Mouse (Mus musculus) bone marrow macrophage, adult 2 months (primary cell): ENCODE data around the gene Taok1. TPM values are rescaled to one million over a fixed set of nuclear protein-coding genes. Genes with fewer than 3 reads are reported as not detected.

Source experiments
- H3K27ac ChIP-seq: 2 replicates; pipeline ENCODE4 v1.5.1; 2012; ENCODE audit warnings: low read depth, low read length; ENCODE audit not compliant: insufficient read depth
- H3K4me1 ChIP-seq: 2 replicates; pipeline ENCODE4 v1.6.1; 2012; ENCODE audit warnings: low read length; ENCODE audit not compliant: control insufficient read depth, insufficient read depth
- H3K4me3 ChIP-seq: 2 replicates; pipeline ENCODE4 v1.5.1; 2012; ENCODE audit warnings: mild to moderate bottlenecking, low read length, moderate library complexity; ENCODE audit not compliant: insufficient read depth
- CTCF ChIP-seq: IDR thresholded peaks from 2 replicates; pipeline ENCODE4 v1.5.1; 2012; ENCODE audit warnings: low read depth, mild to moderate bottlenecking, low read length, moderate library complexity
- POLR2A ChIP-seq: IDR thresholded peaks from 2 replicates; pipeline ENCODE4 v1.6.1; 2012; ENCODE audit warnings: mild to moderate bottlenecking, low read depth, low read length, borderline replicate concordance
- polyA plus RNA-seq: library from polyadenylated mRNA; stranded (reverse); fragments of >200 nt; gene quantifications from 2 replicates; pipeline ENCODE4 v1.2.4, GENCODE M21; 2012; ENCODE audit not compliant: missing spikeins, insufficient read depth, insufficient read length

The Taok1 gene
- polyA plus RNA-seq, 1 experiment = 40.3 TPM

GRCm38 (mm10) chr11:77500361-77501325 lies 107.0 kb downstream of the Taok1 start:
- no peak overlapping the region for H3K4me3 ChIP-seq
- H3K27ac ChIP-seq = no peak overlapping the region
- peaks cover 24% of the 10 kb centered on the region for H3K4me1 ChIP-seq
- TF ChIP-seq POLR2A (no peak), CTCF (no peak)

DNA sequence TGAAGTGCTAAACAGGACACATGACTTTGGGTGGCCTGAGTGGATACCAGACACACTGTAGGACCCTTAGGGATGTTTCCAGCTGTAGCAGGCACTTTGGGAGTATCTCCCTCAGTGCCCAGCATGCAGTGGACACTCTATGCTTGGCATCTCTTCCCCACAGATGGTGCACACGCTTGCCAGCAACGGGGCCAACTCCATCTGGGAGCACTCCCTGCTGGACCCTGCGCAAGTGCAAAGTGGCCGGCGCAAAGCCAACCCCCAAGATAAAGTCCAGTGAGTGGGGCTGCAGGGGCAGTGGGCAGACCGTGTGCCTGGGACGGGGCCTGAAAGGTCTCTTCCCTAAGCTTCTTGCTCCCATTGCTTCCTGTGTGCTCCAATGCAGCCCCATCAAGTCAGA lies 108.3 kb downstream of the Taok1 start:
- no peak overlapping the region for H3K27ac ChIP-seq
- H3K4me1 ChIP-seq = peaks cover 35% of the 10 kb centered on the region
- TF ChIP-seq CTCF = no peak
- TF ChIP-seq POLR2A = no peak
- H3K4me3 ChIP-seq = no peak overlapping the region

DNA sequence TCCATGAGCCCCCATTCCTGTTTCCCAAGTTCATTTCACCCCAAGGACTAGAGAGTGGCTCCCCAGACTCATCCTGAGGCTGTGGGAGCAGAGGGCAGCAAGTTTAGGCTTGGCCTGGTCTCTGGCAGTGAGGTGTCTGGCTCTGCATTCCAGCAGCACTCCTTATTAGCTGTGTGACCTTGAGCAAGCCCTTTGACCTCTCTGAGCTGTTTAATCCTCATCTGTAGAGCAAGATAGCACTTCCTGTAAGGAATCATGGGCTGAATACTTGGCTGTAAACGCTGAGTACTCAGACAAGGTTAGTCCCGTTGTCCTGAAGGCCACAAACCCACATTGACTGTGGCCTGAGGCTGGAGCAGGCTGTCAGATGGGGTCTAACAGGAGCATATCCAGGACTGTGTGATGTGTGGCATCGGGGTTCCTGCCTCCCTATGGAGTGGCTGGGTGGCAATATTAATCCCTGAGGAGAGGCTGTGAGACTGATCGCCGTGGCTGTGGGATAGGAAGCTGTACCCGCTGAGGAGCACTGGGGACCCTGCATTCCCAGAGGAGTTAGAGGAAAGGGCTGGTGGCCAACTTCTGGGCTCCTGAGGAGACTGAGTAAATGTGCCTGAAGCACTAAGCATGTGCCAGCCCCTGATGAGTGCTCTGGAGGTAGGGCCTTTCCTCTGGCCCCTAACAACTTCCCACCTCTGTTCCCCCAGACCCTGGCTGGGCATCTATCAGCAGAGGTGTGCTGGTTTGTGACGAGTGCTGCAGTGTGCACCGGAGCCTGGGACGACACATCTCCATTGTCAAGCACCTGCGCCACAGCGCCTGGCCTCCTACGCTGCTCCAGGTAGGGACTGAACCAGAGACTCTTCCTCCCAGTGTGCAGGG lies 109.1 kb downstream of the Taok1 start:
- no peak overlapping the region for H3K27ac ChIP-seq
- no peak overlapping the region for H3K4me3 ChIP-seq
- TF ChIP-seq POLR2A = no peak
- peaks cover 35% of the 10 kb centered on the region for H3K4me1 ChIP-seq

DNA sequence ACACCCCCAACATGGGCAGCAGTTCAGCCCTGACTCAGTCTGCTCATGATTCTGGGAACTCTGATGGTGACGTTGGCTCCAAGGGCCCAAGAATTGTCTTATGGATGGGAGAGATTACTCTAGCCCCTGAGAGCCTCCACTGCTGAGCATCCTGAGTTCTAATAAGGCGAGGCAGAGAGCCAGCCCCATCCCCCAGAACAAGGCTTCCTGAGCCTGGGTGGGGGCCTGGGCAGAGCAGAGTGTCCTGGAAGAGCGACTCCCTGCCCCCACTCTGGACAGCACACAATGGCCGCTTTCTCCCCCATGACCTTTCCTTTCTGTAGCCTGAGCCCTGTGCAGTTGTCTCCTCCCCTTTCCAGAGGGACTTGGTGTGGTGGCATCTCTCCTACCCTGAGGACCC lies 109.8 kb downstream of the Taok1 start:
- Histone ChIP-seq H3K4me3 (no peak overlapping the region), H3K4me1 (peaks cover 35% of the 10 kb centered on the region), H3K27ac (no peak overlapping the region)
- TF ChIP-seq CTCF = no peak
- TF ChIP-seq POLR2A = no peak

- Histone ChIP-seq H3K4me1 (peaks cover 35% of the 10 kb centered on the region), H3K4me3 (no peak overlapping the region), H3K27ac (no peak overlapping the region)
- peak; percentile 49 for TF ChIP-seq CTCF
- no peak for TF ChIP-seq POLR2A
Observed at GRCm38 (mm10) chr11:77497341-77497756, 110.3 kb downstream of the Taok1 start.

GRCm38 (mm10) chr11:77495507-77495906 lies 112.1 kb downstream of the Taok1 start:
- H3K27ac ChIP-seq = no peak overlapping the region
- H3K4me1 ChIP-seq = peaks cover 40% of the 10 kb centered on the region
- H3K4me3 ChIP-seq = no peak overlapping the region
- TF ChIP-seq CTCF (no peak), POLR2A (no peak)

GRCm38 (mm10) chr11:77494782-77495181 lies 112.8 kb downstream of the Taok1 start:
- H3K4me3 ChIP-seq = peak overlapping the region; percentile 92
- peaks cover 45% of the 10 kb centered on the region for H3K4me1 ChIP-seq
- TF ChIP-seq POLR2A = no peak
- TF ChIP-seq CTCF = no peak
- no peak overlapping the region for H3K27ac ChIP-seq

DNA sequence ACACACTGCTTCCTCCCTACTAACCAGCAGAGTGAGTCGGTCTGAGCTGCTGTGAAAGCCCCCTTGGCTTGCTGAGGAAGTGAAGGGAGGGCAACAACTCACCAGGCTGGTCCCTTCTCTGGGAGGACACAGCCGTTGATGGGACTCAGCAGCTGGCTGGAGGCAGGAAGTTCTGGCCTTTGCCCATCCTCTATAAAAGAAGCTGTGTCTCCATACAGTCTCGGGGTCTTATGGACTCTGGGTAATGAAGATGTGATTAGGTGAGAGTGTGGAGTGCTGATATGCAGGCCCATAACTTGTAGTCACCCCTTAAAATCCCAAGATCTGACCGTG lies 113.3 kb downstream of the Taok1 start:
- no peak for TF ChIP-seq POLR2A
- no peak for TF ChIP-seq CTCF
- Histone ChIP-seq H3K4me3 (peak overlapping the region; percentile 92), H3K4me1 (peaks cover 45% of the 10 kb centered on the region), H3K27ac (peak overlapping the region; percentile 5)

- peaks cover 45% of the 10 kb centered on the region for H3K4me1 ChIP-seq
- peak within 1 kb of the TSS; percentile 78 for H3K27ac ChIP-seq
- TF ChIP-seq CTCF (no peak), POLR2A (no peak)
- peak within 1 kb of the TSS; percentile 92 for H3K4me3 ChIP-seq
Observed at GRCm38 (mm10) chr11:77493512-77494343, 113.9 kb downstream of the Taok1 start, which contains the start of gene Git1. TSS of gene Git1 (plus strand) at chr11:77493562.
